Mouse (Mus musculus): Measurements from ENCODE around the gene Cog1.

Gene Cog1

GRCm38 (mm10) chr11:113666205-113666604, 17.2 kb downstream of the Cog1 start:
- no peak for DNase-seq (ENCODE audit: low read depth in 2 of 2, low spot score in 2 of 2)

- no peak for DNase-seq (ENCODE audit: low read depth in 2 of 2, low spot score in 2 of 2)
Measured at GRCm38 (mm10) chr11:113666648-113667047, 17.7 kb downstream of the Cog1 start.

- no peak for DNase-seq (ENCODE audit: low read depth in 2 of 2, low spot score in 2 of 2)
Measured at GRCm38 (mm10) chr11:113667122-113667521, 18.2 kb downstream of the Cog1 start.

- DNase-seq (ENCODE audit: low read depth in 2 of 2, low spot score in 2 of 2), result no peak
Measured at GRCm38 (mm10) chr11:113667704-113668103, 18.7 kb downstream of the Cog1 start.

- DNase-seq (ENCODE audit: low read depth in 2 of 2, low spot score in 2 of 2), result no peak
Measured at GRCm38 (mm10) chr11:113668857-113669256, 19.9 kb downstream of the Cog1 start.

GRCm38 (mm10) chr11:113669711-113670110, 20.7 kb downstream of the Cog1 start:
- DNase-seq (ENCODE audit: low read depth in 2 of 2, low spot score in 2 of 2), result no peak

GRCm38 (mm10) chr11:113673614-113674013, 24.6 kb downstream of the Cog1 start:
- DNase-seq (ENCODE audit: low read depth in 2 of 2, low spot score in 2 of 2), result no peak

- no peak for DNase-seq (ENCODE audit: low read depth in 2 of 2, low spot score in 2 of 2)
Measured at GRCm38 (mm10) chr11:113674595-113674994, 25.6 kb downstream of the Cog1 start.

GRCm38 (mm10) chr11:113676847-113677246, 27.9 kb downstream of the Cog1 start:
- no peak for DNase-seq (ENCODE audit: low read depth in 2 of 2, low spot score in 2 of 2)

GRCm38 (mm10) chr11:113677378-113677777, 28.4 kb downstream of the Cog1 start:
- DNase-seq (ENCODE audit: low read depth in 2 of 2, low spot score in 2 of 2), result no peak

- no peak for DNase-seq (ENCODE audit: low read depth in 2 of 2, low spot score in 2 of 2)
Measured at GRCm38 (mm10) chr11:113678373-113678772, 29.4 kb downstream of the Cog1 start.

GRCm38 (mm10) chr11:113680954-113681353, 32.0 kb downstream of the Cog1 start:
- DNase-seq (ENCODE audit: low read depth in 2 of 2, low spot score in 2 of 2), result no peak

- DNase-seq (ENCODE audit: low read depth in 2 of 2, low spot score in 2 of 2), result no peak
Measured at GRCm38 (mm10) chr11:113681979-113682378, 33.0 kb downstream of the Cog1 start.

- DNase-seq (ENCODE audit: low read depth in 2 of 2, low spot score in 2 of 2), result peak; percentile 30 to 34
Measured at GRCm38 (mm10) chr11:113682897-113683626, 34.1 kb downstream of the Cog1 start.

GRCm38 (mm10) chr11:113683627-113683956, 34.6 kb downstream of the Cog1 start:
- no peak for DNase-seq (ENCODE audit: low read depth in 2 of 2, low spot score in 2 of 2)

- peak; percentile 93 to 94 for DNase-seq (ENCODE audit: low read depth in 2 of 2, low spot score in 2 of 2)
Measured at GRCm38 (mm10) chr11:113683957-113684706, 35.2 kb downstream of the Cog1 start, which contains the start of the genes Fam104a and D11Wsu47e. TSS of gene Fam104a (minus strand) at chr11:113684155. TSS of gene D11Wsu47e (plus strand) at chr11:113684412.

- DNase-seq (ENCODE audit: low read depth in 2 of 2, low spot score in 2 of 2), result no peak
Measured at GRCm38 (mm10) chr11:113684707-113685426, 35.9 kb downstream of the Cog1 start.

- DNase-seq (ENCODE audit: low read depth in 2 of 2, low spot score in 2 of 2), result no peak
Measured at GRCm38 (mm10) chr11:113687031-113687430, 38.1 kb downstream of the Cog1 start.

GRCm38 (mm10) chr11:113690506-113690905, 41.5 kb downstream of the Cog1 start:
- DNase-seq (ENCODE audit: low read depth in 2 of 2, low spot score in 2 of 2), result no peak

GRCm38 (mm10) chr11:113691318-113691717, 42.3 kb downstream of the Cog1 start:
- DNase-seq (ENCODE audit: low read depth in 2 of 2, low spot score in 2 of 2), result no peak

- no peak for DNase-seq (ENCODE audit: low read depth in 2 of 2, low spot score in 2 of 2)
Measured at GRCm38 (mm10) chr11:113691851-113692250, 42.9 kb downstream of the Cog1 start.

GRCm38 (mm10) chr11:113697571-113697970, 48.6 kb downstream of the Cog1 start:
- DNase-seq (ENCODE audit: low read depth in 2 of 2, low spot score in 2 of 2), result no peak
